Mouse (Mus musculus) limb, embryonic 13.5 days (tissue): ENCODE measurements around the gene Chaf1a. TPM values are rescaled to one million over a fixed set of nuclear protein-coding genes. Genes with fewer than 3 reads are reported as not detected.
A peak's percentile ranks its signal among the peaks of the same experiment; 100 is the strongest.
"Not testable (repeated sequence)": the region's sequence is repeated elsewhere in the genome, so short reads cannot be mapped to it uniquely, and the experiment has no call there.

Experiments
- ATAC-seq: fragments of 200-750 bp; cut with Nextera tagmentation; 2 replicates; pipeline ENCODE4 v1.8.0; 2017; ENCODE audit warnings: low read depth, moderate number of reproducible peaks, moderate TSS enrichment; ENCODE audit not compliant: low FRiP score
- H3K27ac ChIP-seq: fragments of 300-500 bp; sonication (generic); 2 replicates; pipeline ENCODE4 v1.5.1; 2015; ENCODE audit warnings: inconsistent platforms, mild to moderate bottlenecking, moderate library complexity
- H3K27me3 ChIP-seq: fragments of 300-500 bp; sonication (generic); 2 replicates; pipeline ENCODE4 v1.6.1; 2015; ENCODE audit warnings: mild to moderate bottlenecking, inconsistent platforms
- H3K36me3 ChIP-seq: fragments of 300-500 bp; sonication (generic); 2 replicates; pipeline ENCODE4 v1.6.1; 2015; ENCODE audit warnings: inconsistent platforms, mild to moderate bottlenecking, moderate library complexity
- H3K4me1 ChIP-seq: fragments of 300-500 bp; sonication (generic); 2 replicates; pipeline ENCODE4 v1.6.1; 2015; ENCODE audit warnings: inconsistent platforms
- H3K4me2 ChIP-seq: fragments of 300-500 bp; sonication (generic); replicated peaks from 2 replicates; pipeline ENCODE4 v1.6.1; 2015; ENCODE audit warnings: inconsistent platforms, mild to moderate bottlenecking, moderate library complexity
- H3K4me3 ChIP-seq: fragments of 300-500 bp; sonication (generic); 2 replicates; pipeline ENCODE4 v1.5.1; 2015; ENCODE audit warnings: moderate library complexity, mild to moderate bottlenecking, inconsistent platforms
- H3K9ac ChIP-seq: fragments of 300-500 bp; sonication (generic); 2 replicates; pipeline ENCODE4 v1.6.1; 2015; ENCODE audit warnings: mild to moderate bottlenecking, inconsistent platforms
- H3K9me3 ChIP-seq: fragments of 300-500 bp; sonication (generic); 2 replicates; pipeline ENCODE4 v1.6.1; 2016; ENCODE audit warnings: inconsistent platforms
- WGBS: fragments of 180-500 bp; shearing (Covaris S2); methylation state at CpG from one replicate; pipeline ENCODE4 v1.1.7; 2015; 5-methylcytosine and 5-hydroxymethylcytosine counted together
- polyA plus RNA-seq: library from polyadenylated mRNA; unstranded; fragments of >200 nt; fragmentation: Nextera tagmentation; extraction: Ambion mirVana; gene quantifications from 2 replicates; pipeline ENCODE4 v1.2.1, GENCODE M21; 2015

Gene Chaf1a
- polyA plus RNA-seq, 1 experiment from 2014 or later: 29.0 TPM

DNA sequence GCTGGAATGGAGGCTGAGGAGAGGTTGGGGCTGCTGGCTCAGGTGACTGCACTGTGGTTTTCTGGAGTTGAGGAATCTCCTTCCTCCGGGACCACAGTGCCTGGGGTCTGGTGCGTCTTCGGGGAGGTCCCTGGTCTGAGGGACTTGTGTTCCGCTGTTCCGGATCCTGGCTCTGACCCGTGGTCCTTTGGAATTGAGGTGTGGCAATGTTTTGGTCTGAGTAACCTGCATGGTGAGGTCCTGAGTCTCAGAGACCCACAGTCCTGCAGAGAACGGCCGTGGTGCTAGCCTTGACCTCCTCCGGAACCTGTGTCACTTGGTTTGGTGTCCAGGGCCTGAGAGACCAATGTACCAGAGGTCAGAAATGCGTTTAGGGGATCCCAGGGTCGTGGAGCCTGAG is 39.7 kb downstream of the Chaf1a start:
- no peak for ATAC-seq
- H3K27me3 ChIP-seq: no peaks in the 10 kb centered on the region
- WGBS: under 1% methylated on average over 11 of the region's 11 CpGs

DNA sequence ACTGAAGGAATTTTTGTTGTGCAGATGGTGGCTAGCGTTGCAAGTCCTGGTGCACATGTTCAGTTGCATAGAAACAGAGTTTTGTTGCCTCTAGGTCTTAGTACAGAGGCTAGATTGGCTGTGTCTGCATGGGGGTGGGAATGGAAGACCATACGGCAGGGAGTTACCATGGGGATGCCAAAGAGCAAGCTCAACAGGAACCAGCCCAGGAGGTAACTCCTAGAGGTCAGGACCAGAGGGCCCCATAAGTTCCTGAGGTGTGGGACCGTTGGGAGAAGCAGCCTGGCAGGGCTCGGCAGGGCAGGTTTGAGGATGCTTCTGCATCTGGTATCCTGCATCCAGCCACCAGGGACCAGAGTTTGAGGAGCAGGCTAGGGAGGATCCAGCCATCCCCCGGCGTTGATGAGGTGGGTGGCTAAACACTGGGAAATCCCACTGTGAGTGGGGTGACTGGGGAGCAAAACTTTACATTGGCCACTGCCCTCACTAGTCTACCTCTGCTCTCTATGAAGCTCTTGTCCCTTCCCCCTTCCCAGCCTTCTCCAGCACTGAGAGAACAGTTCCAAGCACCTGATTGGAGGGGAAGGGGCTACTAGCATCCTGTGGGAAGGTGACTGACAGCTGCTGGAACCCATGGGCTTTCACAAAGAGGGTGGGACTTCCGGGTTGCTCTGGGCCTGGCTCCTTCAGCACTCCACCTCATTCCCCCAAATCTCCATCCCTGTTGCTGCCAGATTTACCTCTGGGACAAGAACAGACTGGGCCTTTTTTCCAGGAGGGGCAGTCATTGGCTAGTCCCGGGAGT is 40.7 kb downstream of the Chaf1a start:
- peak overlapping the region; percentile 74 for H3K27ac ChIP-seq
- peak; percentile 29 for ATAC-seq
- peak overlapping the region; percentile 84 for H3K9ac ChIP-seq
- peak overlapping the region; percentile 100 for H3K4me2 ChIP-seq
- peaks cover 25% of the 10 kb centered on the region for H3K4me1 ChIP-seq
- WGBS: 5% methylated on average over 8 of the region's 8 CpGs
- H3K27me3 ChIP-seq: no peaks in the 10 kb centered on the region
- peak overlapping the region; percentile 90 for H3K4me3 ChIP-seq
- H3K36me3 ChIP-seq: peaks cover 27% of the 10 kb centered on the region
- no peaks in the 10 kb centered on the region for H3K9me3 ChIP-seq

More for the DNA sequence above, 39.7 kb downstream of the Chaf1a start:
- H3K9ac ChIP-seq: peak overlapping the region; percentile 84
- H3K36me3 ChIP-seq: peaks cover 23% of the 10 kb centered on the region
- peak overlapping the region; percentile 100 for H3K4me2 ChIP-seq
- peaks cover 33% of the 10 kb centered on the region for H3K4me1 ChIP-seq
- peak overlapping the region; percentile 90 for H3K4me3 ChIP-seq
- H3K27ac ChIP-seq: peak overlapping the region; percentile 73; the same call in 1 of the 2 replicates
- no peaks in the 10 kb centered on the region for H3K9me3 ChIP-seq

DNA sequence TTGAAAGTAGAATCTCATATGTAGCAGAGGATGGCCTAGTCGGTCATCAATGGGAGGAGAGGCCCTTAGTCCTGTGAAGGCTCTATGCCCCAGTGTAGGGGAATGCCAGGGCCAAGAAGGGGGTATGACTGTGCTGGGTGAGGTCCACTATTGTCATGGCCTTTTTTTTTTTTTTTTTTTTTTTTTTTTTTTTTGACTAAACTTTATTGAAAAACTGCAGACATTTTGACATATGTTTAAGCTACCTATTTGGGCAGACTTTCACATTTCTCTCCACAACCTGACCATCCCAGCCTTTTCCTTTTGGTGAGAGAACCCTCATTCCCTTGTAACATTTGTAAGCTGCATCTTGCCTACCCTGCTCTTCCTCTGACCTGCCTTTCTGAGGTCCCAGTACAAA is 52.1 kb downstream of the Chaf1a start:
- Histone ChIP-seq H3K4me2 (no peak overlapping the region), H3K27me3 (no peaks in the 10 kb centered on the region), H3K9ac (no peak overlapping the region), H3K4me1 (no peaks in the 10 kb centered on the region), H3K36me3 (peaks cover 82% of the 10 kb centered on the region), H3K9me3 (no peaks in the 10 kb centered on the region), H3K27ac (no peak overlapping the region), H3K4me3 (no peak overlapping the region)
- ATAC-seq: no peak
- WGBS: 73% methylated on average over 1 of the region's 1 CpGs

DNA sequence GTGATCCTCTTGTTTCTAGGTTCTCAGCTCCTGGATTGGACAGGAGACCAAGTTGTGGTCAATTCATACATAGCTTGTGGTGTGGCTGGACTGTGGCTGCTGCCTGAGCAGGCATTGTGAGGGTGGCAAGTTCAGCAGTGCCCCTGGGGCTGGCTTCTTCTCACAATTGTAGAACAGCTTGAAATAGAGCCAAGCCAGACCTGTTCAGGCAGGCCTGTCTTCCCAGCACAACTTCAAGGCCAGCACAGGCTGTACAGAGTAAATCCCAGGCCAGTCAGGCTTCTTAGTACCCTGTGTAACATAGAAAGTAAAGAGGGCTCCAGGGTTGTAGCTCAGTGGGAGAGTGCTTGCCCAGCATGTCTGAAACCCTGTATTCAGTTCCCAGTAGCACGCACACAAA is 52.6 kb downstream of the Chaf1a start:
- H3K36me3 ChIP-seq: peaks cover 82% of the 10 kb centered on the region
- no peak overlapping the region for H3K27ac ChIP-seq
- H3K9ac ChIP-seq: no peak overlapping the region; the same call in 1 of the 2 replicates

DNA sequence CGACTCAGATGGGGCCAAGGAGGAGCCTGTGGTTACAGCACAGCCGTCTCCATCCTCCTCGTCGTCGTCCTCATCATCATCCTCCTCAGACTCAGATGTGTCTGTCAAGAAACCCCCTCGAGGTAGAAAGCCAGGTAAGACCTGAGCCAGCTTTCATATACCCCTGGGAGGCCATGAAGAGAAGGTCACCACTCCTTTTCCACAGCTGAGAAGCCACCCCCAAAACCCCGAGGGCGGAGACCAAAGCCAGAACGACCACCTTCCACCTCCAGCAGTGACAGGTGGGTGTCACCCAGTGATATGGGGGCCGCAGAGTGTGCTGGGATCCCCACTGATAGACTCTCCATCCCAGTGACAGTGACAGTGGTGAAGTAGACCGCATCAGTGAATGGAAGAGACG is 56.6 kb downstream of the Chaf1a start:
- no peaks in the 10 kb centered on the region for H3K27me3 ChIP-seq
- no peaks in the 10 kb centered on the region for H3K4me1 ChIP-seq
- H3K36me3 ChIP-seq: peaks cover 91% of the 10 kb centered on the region
- WGBS: 93% methylated on average over 12 of the region's 12 CpGs
- no peak overlapping the region for H3K4me3 ChIP-seq
- ATAC-seq: no peak
- no peak overlapping the region for H3K4me2 ChIP-seq
- H3K27ac ChIP-seq: no peak overlapping the region
- H3K9ac ChIP-seq: no peak overlapping the region
- H3K9me3 ChIP-seq: no peaks in the 10 kb centered on the region

More for the DNA sequence above, 52.6 kb downstream of the Chaf1a start:
- Histone ChIP-seq H3K9me3 (no peaks in the 10 kb centered on the region), H3K4me2 (no peak overlapping the region), H3K4me3 (no peak overlapping the region), H3K27me3 (no peaks in the 10 kb centered on the region), H3K4me1 (no peaks in the 10 kb centered on the region)
- 96% methylated on average over 1 of the region's 1 CpGs for WGBS
- ATAC-seq: no peak

DNA sequence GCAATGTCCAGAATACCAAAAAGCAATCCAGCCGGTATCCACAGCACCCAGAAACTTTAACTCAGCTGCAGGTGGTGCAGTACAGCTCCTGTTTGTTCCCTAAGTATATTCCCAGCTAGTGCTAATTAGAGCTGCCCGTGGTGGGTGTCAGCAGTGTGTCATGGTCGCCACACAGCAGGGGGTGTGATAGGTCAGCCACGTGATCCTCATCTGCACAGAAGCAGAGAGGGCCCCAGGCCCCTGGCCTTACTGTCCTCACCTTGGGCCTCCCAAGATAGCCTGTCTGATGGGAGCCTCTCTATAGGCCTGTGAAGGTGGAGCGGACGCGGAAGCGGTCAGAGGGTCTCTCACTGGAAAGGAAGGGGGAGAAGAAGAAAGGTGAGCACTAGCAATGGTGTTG is 57.9 kb downstream of the Chaf1a start:
- Histone ChIP-seq H3K9ac (no peak overlapping the region), H3K9me3 (no peaks in the 10 kb centered on the region), H3K36me3 (peaks cover 97% of the 10 kb centered on the region), H3K4me1 (no peaks in the 10 kb centered on the region), H3K4me3 (no peak overlapping the region), H3K4me2 (no peak overlapping the region), H3K27ac (no peak overlapping the region), H3K27me3 (no peaks in the 10 kb centered on the region)
- ATAC-seq: no peak
- 94% methylated on average over 8 of the region's 8 CpGs for WGBS

DNA sequence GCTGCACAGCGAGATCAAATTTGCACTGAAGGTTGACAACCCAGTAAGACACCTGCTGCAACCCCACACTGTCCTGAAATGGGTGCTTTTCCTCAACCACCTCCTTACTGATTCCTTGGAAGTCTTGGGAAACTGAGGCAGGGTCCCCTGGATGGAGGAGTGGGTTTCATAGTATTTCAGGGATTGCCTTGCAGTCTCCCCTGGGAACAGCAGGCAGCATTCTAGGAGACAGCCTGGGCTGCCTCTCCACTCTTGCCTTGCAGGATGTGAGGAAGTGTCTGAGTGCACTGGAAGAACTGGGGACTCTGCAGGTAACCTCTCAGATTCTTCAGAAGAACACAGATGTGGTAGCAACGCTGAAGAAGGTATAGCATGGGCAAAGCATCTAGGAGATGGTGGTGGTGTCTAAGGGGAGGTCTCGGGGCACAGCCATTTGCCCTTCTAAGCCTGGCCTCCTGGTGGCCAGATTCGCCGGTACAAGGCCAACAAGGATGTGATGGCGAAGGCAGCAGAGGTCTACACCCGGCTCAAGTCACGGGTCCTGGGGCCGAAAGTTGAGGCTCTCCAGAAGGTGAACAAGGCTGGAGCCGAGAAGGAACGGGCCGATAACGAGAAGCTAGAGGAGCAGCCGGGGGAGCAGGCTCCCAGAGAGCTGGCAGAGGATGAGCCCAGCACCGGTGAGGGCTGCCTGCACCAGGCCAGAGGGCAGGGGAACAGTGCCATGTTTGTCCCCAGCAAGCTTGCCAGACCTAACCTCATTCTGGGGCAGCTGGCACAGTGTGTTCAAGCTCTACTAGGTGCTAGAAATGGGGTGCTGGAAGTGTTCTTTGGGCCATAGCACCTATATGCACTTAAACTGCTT is 58.7 kb downstream of the Chaf1a start:
- no peaks in the 10 kb centered on the region for H3K9me3 ChIP-seq
- no peak overlapping the region for H3K9ac ChIP-seq
- peaks cover 97% of the 10 kb centered on the region for H3K36me3 ChIP-seq
- no peaks in the 10 kb centered on the region for H3K27me3 ChIP-seq
- H3K4me1 ChIP-seq: no peaks in the 10 kb centered on the region
- no peak overlapping the region for H3K4me2 ChIP-seq
- ATAC-seq: no peak
- 90% methylated on average over 15 of the region's 15 CpGs for WGBS
- H3K27ac ChIP-seq: no peak overlapping the region
- H3K4me3 ChIP-seq: no peak overlapping the region

DNA sequence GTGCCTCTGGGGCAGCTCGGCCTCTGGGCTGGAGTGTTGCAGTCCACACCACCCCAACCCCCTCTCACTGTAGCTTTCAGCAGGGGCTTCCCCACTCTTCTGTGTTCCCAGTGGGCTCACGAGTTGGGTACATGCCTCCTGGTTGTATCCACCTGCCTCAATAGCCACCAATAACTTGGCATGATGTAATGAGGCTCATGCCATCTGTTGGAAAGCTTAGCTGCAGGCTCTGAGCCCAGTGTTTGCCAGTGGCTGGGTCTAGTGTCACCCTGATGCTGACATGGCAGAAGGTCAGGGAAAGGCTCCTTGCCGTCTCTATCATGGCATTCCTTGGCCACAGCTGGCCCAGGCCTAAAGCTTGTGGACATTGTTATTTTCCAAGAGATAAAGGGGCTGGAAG is 60.6 kb downstream of the Chaf1a start:
- ATAC-seq: no peak
- H3K27me3 ChIP-seq: no peaks in the 10 kb centered on the region
- no peak overlapping the region for H3K27ac ChIP-seq
- peaks cover 83% of the 10 kb centered on the region for H3K36me3 ChIP-seq
- H3K4me2 ChIP-seq: no peak overlapping the region
- no peaks in the 10 kb centered on the region for H3K4me1 ChIP-seq
- WGBS: 95% methylated on average over 3 of the region's 3 CpGs
- H3K9me3 ChIP-seq: no peaks in the 10 kb centered on the region
- H3K9ac ChIP-seq: no peak overlapping the region
- H3K4me3 ChIP-seq: no peak overlapping the region

DNA sequence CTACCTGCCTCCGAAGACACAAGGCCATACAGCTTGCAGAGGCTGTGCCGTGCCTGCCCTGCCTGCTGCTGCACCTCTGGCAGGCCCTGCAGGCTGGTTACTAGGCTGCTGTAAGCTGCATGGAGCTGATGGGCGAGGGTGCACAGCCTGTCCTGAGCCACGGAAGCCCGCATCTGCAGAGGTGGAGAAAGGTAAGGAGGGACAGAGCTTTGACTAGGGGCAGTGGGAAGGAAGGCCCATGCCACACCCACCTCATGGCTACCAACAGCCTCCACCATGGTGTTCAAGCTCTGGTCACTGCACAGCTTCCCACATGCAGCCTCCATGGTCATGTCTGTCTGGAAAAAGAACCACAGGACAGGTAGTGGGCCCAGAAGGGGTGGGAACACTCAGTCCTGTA is 61.9 kb downstream of the Chaf1a start:
- Histone ChIP-seq H3K4me3 (no peak overlapping the region), H3K4me2 (no peak overlapping the region), H3K36me3 (peaks cover 73% of the 10 kb centered on the region), H3K9ac (no peak overlapping the region), H3K4me1 (no peaks in the 10 kb centered on the region), H3K27me3 (no peaks in the 10 kb centered on the region), H3K9me3 (no peaks in the 10 kb centered on the region), H3K27ac (no peak overlapping the region)
- ATAC-seq: no peak
- WGBS: 92% methylated on average over 5 of the region's 5 CpGs

DNA sequence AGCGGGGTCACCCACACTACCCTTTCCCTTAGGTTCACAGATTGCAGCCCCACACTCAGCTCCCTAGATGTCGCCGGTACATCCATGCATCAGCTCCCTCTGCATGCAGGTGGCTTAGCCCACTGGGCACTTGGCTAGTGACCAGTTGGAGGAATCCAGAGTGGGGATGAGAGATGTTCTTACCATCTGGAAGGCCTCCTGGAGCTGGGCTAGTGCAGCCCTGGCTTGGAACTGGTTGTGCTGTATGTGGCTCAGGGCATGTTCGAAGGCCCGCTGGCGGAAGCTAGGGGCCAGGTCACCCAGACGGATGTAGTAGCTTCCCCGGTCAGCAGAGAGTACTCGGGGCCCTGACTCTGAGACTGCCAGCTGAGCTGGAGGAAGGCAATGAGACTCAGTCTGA is 62.7 kb downstream of the Chaf1a start:
- no peak for ATAC-seq

DNA sequence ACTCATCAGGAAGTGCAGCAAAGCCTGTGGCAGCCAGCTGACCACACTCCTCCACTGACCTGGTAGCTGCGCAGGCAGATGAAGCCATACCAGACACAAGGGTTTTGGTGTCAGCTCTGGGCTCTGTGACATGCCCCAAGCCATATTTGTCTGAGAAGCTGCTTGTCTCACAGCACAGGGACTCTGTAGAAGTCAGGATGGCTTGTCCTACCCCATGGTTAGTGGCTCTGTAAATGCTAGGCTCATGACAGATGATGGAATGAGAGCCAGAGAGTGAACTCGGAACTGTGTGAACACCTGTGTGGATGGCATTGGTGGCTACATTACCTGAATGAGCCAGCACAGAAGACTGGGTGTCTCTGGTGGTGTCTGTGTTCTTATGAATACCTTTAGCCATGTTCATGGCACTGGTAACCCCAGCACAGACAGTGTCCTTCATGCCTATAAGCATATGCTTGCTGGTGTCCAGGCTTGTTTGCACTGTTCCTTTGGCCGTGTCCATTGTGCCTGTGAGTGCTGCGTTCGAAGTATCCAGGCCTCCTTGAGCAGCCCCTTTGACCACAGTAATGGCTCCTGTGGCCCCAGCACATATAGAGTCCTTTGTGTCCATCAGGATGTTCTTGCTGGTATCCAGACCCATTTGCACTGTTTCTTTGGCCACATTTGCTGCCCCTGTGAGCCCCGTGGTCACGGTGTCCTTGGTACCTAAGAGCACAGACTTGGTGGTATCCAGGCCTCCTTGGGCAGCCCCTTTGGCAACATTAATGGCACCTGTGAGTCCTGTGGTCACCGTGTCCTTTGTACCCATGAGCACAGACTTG is 63.4 kb downstream of the Chaf1a start:
- H3K36me3 ChIP-seq: peaks cover 68% of the 10 kb centered on the region
- 96% methylated on average over 8 of the region's 8 CpGs for WGBS
- H3K4me3 ChIP-seq: no peak overlapping the region
- H3K9me3 ChIP-seq: no peaks in the 10 kb centered on the region
- H3K4me1 ChIP-seq: no peaks in the 10 kb centered on the region
- H3K9ac ChIP-seq: no peak overlapping the region
- H3K4me2 ChIP-seq: no peak overlapping the region
- no peak overlapping the region for H3K27ac ChIP-seq
- no peak for ATAC-seq
- H3K27me3 ChIP-seq: no peaks in the 10 kb centered on the region

More for the DNA sequence above, 62.7 kb downstream of the Chaf1a start:
- Histone ChIP-seq H3K27me3 (no peaks in the 10 kb centered on the region), H3K4me3 (no peak overlapping the region), H3K9ac (no peak overlapping the region), H3K4me1 (no peaks in the 10 kb centered on the region), H3K27ac (no peak overlapping the region), H3K4me2 (no peak overlapping the region), H3K36me3 (peaks cover 71% of the 10 kb centered on the region), H3K9me3 (no peaks in the 10 kb centered on the region)
- WGBS: 97% methylated on average over 9 of the region's 9 CpGs

DNA sequence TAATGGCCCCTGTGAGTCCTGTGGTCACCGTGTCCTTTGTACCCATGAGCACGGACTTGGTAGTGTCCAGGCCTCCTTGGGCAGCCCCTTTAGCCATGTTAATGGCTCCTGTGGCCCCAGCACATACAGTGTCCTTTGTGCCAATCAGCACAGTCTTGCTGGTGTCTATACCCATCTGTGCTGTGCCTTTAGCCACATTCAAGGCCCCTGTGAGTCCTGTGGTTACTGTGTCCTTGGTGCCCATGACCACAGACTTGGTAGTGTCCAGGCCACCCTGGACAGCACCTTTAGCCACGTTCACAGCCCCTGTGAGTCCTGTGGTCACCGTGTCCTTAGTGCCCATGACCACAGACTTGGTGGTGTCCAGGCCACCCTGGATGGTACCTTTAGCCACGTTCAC is 64.6 kb downstream of the Chaf1a start:
- not testable (repeated sequence) for H3K9me3 ChIP-seq, H3K4me2 ChIP-seq, H3K27ac ChIP-seq, H3K4me3 ChIP-seq, H3K27me3 ChIP-seq, H3K9ac ChIP-seq, H3K4me1 ChIP-seq, ATAC-seq
- WGBS: 89% methylated on average over 2 of the region's 5 CpGs
- peaks cover 59% of the 10 kb centered on the region for H3K36me3 ChIP-seq
